Mouse (Mus musculus) midbrain, embryonic 14.5 days (tissue): Measurements from ENCODE around the gene Axin2. TPM values are rescaled to one million over a fixed set of nuclear protein-coding genes. Genes with fewer than 3 reads are reported as not detected.

Experiments used
- ATAC-seq: fragments of 200-750 bp; cut with Nextera tagmentation; 2 replicates; pipeline ENCODE4 v1.8.0; 2017; ENCODE audit warnings: moderate number of reproducible peaks, moderate library complexity; ENCODE audit not compliant: low FRiP score, low TSS enrichment
- DNase-seq: peaks from one replicate; pipeline ENCODE4 v3.0.0-alpha.2; 2015
- H3K27ac ChIP-seq: fragments of 300-500 bp; sonication (generic); replicated peaks from 2 replicates; pipeline ENCODE4 v1.5.1; 2014; ENCODE audit warnings: mild to moderate bottlenecking, low read depth, low read length, moderate library complexity
- H3K27me3 ChIP-seq: fragments of 300-500 bp; sonication (generic); 2 replicates; pipeline ENCODE4 v1.6.1; 2014; ENCODE audit warnings: low read length, control low read depth, mixed read lengths; ENCODE audit not compliant: control insufficient read depth, insufficient read depth
- H3K36me3 ChIP-seq: fragments of 300-500 bp; sonication (generic); 2 replicates; pipeline ENCODE4 v1.6.1; 2014; ENCODE audit warnings: low read length, control low read depth; ENCODE audit not compliant: control insufficient read depth, insufficient read depth
- H3K4me1 ChIP-seq: fragments of 300-500 bp; sonication (generic); 2 replicates; pipeline ENCODE4 v1.6.1; 2014; ENCODE audit warnings: mild to moderate bottlenecking, antibody characterized with exemption, low read length, control low read depth; ENCODE audit not compliant: control insufficient read depth, insufficient read depth
- H3K4me2 ChIP-seq: fragments of 300-500 bp; sonication (generic); 2 replicates; pipeline ENCODE4 v1.6.1; 2014; ENCODE audit warnings: mild to moderate bottlenecking, low read length, moderate library complexity
- H3K4me3 ChIP-seq: fragments of 300-500 bp; sonication (generic); replicated peaks from 2 replicates; pipeline ENCODE4 v1.5.1; 2014; ENCODE audit warnings: low read depth, low read length
- H3K9ac ChIP-seq: fragments of 300-500 bp; sonication (generic); replicated peaks from 2 replicates; pipeline ENCODE4 v1.6.1; 2014; ENCODE audit warnings: mild to moderate bottlenecking, low read length, moderate library complexity
- H3K9me3 ChIP-seq: fragments of 300-500 bp; sonication (generic); 2 replicates; pipeline ENCODE4 v1.6.1; 2016; ENCODE audit warnings: low read length, control low read depth, mixed read lengths; ENCODE audit not compliant: control insufficient read depth
- WGBS: fragments of 180-500 bp; shearing (Covaris S2); extraction: QIAGEN DNeasy Blood & Tissue Kit; methylation state at CpG from one replicate; pipeline ENCODE4 v1.1.7; 2014; 5-methylcytosine and 5-hydroxymethylcytosine counted together
- polyA plus RNA-seq: library from polyadenylated mRNA; unstranded; fragments of >200 nt; fragmentation: Nextera tagmentation; extraction: Ambion mirVana; gene quantifications from 2 replicates; pipeline ENCODE4 v1.2.1, GENCODE M21; 2014

The Axin2 gene
- polyA plus RNA-seq, 1 experiment from 2014 or later, result 19.4 TPM

- peaks cover 86% of the 10 kb centered on the region for H3K36me3 ChIP-seq
- H3K4me1 ChIP-seq, result peaks cover 12% of the 10 kb centered on the region
- H3K27ac ChIP-seq, result no peak overlapping the region
- H3K9me3 ChIP-seq, result no peaks in the 10 kb centered on the region
- no peak overlapping the region for H3K4me3 ChIP-seq
- no peak overlapping the region for H3K9ac ChIP-seq
- DNase-seq (no peak), ATAC-seq (no peak)
- no peaks in the 10 kb centered on the region for H3K27me3 ChIP-seq
- WGBS, result 91% methylated on average over 9 of the region's 9 CpGs
- no peak overlapping the region for H3K4me2 ChIP-seq
Observed at GRCm38 (mm10) chr11:108945666-108946065, 25.5 kb downstream of the Axin2 start.

GRCm38 (mm10) chr11:108947425-108948184 lies 27.5 kb downstream of the Axin2 start:
- DNase-seq (no peak), ATAC-seq (no peak)
- Histone ChIP-seq H3K27me3 (no peaks in the 10 kb centered on the region), H3K4me3 (no peak overlapping the region), H3K4me1 (no peaks in the 10 kb centered on the region), H3K9ac (no peak overlapping the region), H3K9me3 (no peaks in the 10 kb centered on the region), H3K36me3 (peaks cover 84% of the 10 kb centered on the region), H3K27ac (peak overlapping the region; percentile 41), H3K4me2 (no peak overlapping the region)
- WGBS, result 72% methylated on average over 20 of the region's 20 CpGs

GRCm38 (mm10) chr11:108948501-108948900 lies 28.4 kb downstream of the Axin2 start:
- peaks cover 78% of the 10 kb centered on the region for H3K36me3 ChIP-seq
- ATAC-seq, result no peak
- WGBS, result 76% methylated on average over 7 of the region's 7 CpGs

GRCm38 (mm10) chr11:108948931-108949330 lies 28.8 kb downstream of the Axin2 start:
- no peaks in the 10 kb centered on the region for H3K27me3 ChIP-seq
- peak overlapping the region; percentile 46; the same call in 1 of the 2 replicates for H3K27ac ChIP-seq
- no peaks in the 10 kb centered on the region for H3K4me1 ChIP-seq
- no peaks in the 10 kb centered on the region for H3K9me3 ChIP-seq
- 85% methylated on average over 10 of the region's 10 CpGs for WGBS
- ATAC-seq (no peak), DNase-seq (no peak)
- H3K4me2 ChIP-seq, result no peak overlapping the region
- peaks cover 74% of the 10 kb centered on the region for H3K36me3 ChIP-seq
- H3K4me3 ChIP-seq, result no peak overlapping the region
- H3K9ac ChIP-seq, result no peak overlapping the region

More at GRCm38 (mm10) chr11:108948501-108948900, 28.4 kb downstream of the Axin2 start:
- Histone ChIP-seq H3K4me1 (no peaks in the 10 kb centered on the region), H3K4me2 (no peak overlapping the region), H3K9me3 (no peaks in the 10 kb centered on the region), H3K4me3 (no peak overlapping the region), H3K27me3 (no peaks in the 10 kb centered on the region), H3K27ac (peak overlapping the region; percentile 46; the same call in 1 of the 2 replicates), H3K9ac (no peak overlapping the region)
- DNase-seq, result no peak

GRCm38 (mm10) chr11:108952343-108952742 lies 32.2 kb downstream of the Axin2 start:
- no peak for DNase-seq
- Histone ChIP-seq H3K4me1 (no peaks in the 10 kb centered on the region), H3K4me2 (no peak overlapping the region), H3K9ac (no peak overlapping the region), H3K36me3 (peaks cover 40% of the 10 kb centered on the region), H3K4me3 (no peak overlapping the region), H3K27me3 (no peaks in the 10 kb centered on the region), H3K27ac (no peak overlapping the region), H3K9me3 (0 out of 2 replicates have a peak, but pooled peaks cover 2% of the 10 kb centered on the region)
- no peak for ATAC-seq
- 61% methylated on average over 5 of the region's 5 CpGs for WGBS

- DNase-seq (no peak), ATAC-seq (no peak)
- Histone ChIP-seq H3K4me1 (0 out of 2 replicates have a peak, but pooled peaks cover 3% of the 10 kb centered on the region), H3K9me3 (0 out of 2 replicates have a peak, but pooled peaks cover 2% of the 10 kb centered on the region), H3K9ac (no peak overlapping the region), H3K27ac (no peak overlapping the region), H3K4me2 (no peak overlapping the region), H3K27me3 (no peaks in the 10 kb centered on the region), H3K36me3 (peaks cover 7% of the 10 kb centered on the region; the same call in 1 of the 2 replicates), H3K4me3 (no peak overlapping the region)
- WGBS, result 92% methylated on average over 4 of the region's 4 CpGs
Observed at GRCm38 (mm10) chr11:108955943-108956342, 35.8 kb downstream of the Axin2 start.

GRCm38 (mm10) chr11:108958349-108958748 lies 38.2 kb downstream of the Axin2 start:
- H3K27me3 ChIP-seq, result no peaks in the 10 kb centered on the region
- H3K4me3 ChIP-seq, result no peak overlapping the region
- no peak overlapping the region for H3K9ac ChIP-seq
- DNase-seq (no peak), ATAC-seq (peak; percentile 46; the same call in 1 of the 2 replicates)
- no peak overlapping the region for H3K4me2 ChIP-seq
- no peaks in the 10 kb centered on the region for H3K36me3 ChIP-seq
- H3K4me1 ChIP-seq, result peaks cover 10% of the 10 kb centered on the region; the same call in 1 of the 2 replicates
- H3K9me3 ChIP-seq, result 0 out of 2 replicates have a peak, but pooled peaks cover 2% of the 10 kb centered on the region
- no peak overlapping the region for H3K27ac ChIP-seq
- WGBS, result 24% methylated on average over 5 of the region's 5 CpGs

GRCm38 (mm10) chr11:108959196-108959595 lies 39.0 kb downstream of the Axin2 start:
- DNase-seq, result no peak
- 37% methylated on average over 5 of the region's 5 CpGs for WGBS
- no peak for ATAC-seq
- Histone ChIP-seq H3K9ac (no peak overlapping the region), H3K27me3 (no peaks in the 10 kb centered on the region), H3K4me1 (peaks cover 10% of the 10 kb centered on the region; the same call in 1 of the 2 replicates), H3K27ac (no peak overlapping the region), H3K4me3 (no peak overlapping the region), H3K9me3 (0 out of 2 replicates have a peak, but pooled peaks cover 2% of the 10 kb centered on the region), H3K4me2 (no peak overlapping the region), H3K36me3 (no peaks in the 10 kb centered on the region)

GRCm38 (mm10) chr11:108961651-108962065 lies 41.5 kb downstream of the Axin2 start:
- H3K36me3 ChIP-seq, result no peaks in the 10 kb centered on the region
- ATAC-seq (no peak; the same call in 1 of the 2 replicates), DNase-seq (peak; percentile 64)
- no peaks in the 10 kb centered on the region for H3K27me3 ChIP-seq
- 5% methylated on average over 11 of the region's 11 CpGs for WGBS
- H3K4me1 ChIP-seq, result peaks cover 10% of the 10 kb centered on the region; the same call in 1 of the 2 replicates
- no peak overlapping the region for H3K9ac ChIP-seq
- H3K4me2 ChIP-seq, result peak overlapping the region; percentile 32
- no peak overlapping the region for H3K27ac ChIP-seq
- H3K4me3 ChIP-seq, result no peak overlapping the region
- no peaks in the 10 kb centered on the region for H3K9me3 ChIP-seq
